Mouse (Mus musculus) limb, embryonic 15.5 days (tissue): Measurements from ENCODE around the gene Pmp22. TPM values are rescaled to one million over a fixed set of nuclear protein-coding genes. Genes with fewer than 3 reads are reported as not detected.

Source experiments
- ATAC-seq: fragments of 200-750 bp; cut with Nextera tagmentation; 2 replicates; pipeline ENCODE4 v1.8.0; 2017; ENCODE audit warnings: low read depth, moderate TSS enrichment; ENCODE audit not compliant: insufficient number of reproducible peaks, low FRiP score, low TSS enrichment
- H3K27ac ChIP-seq: fragments of 300-500 bp; sonication (generic); 2 replicates; pipeline ENCODE4 v1.5.1; 2015; ENCODE audit warnings: moderate library complexity, mild to moderate bottlenecking, inconsistent platforms
- H3K27me3 ChIP-seq: fragments of 300-500 bp; sonication (generic); 2 replicates; pipeline ENCODE4 v1.6.1; 2015; ENCODE audit warnings: inconsistent platforms
- H3K36me3 ChIP-seq: fragments of 300-500 bp; sonication (generic); 2 replicates; pipeline ENCODE4 v1.6.1; 2015; ENCODE audit warnings: inconsistent platforms
- H3K4me1 ChIP-seq: fragments of 300-500 bp; sonication (generic); 2 replicates; pipeline ENCODE4 v1.6.1; 2015; ENCODE audit warnings: inconsistent platforms
- H3K4me2 ChIP-seq: fragments of 300-500 bp; sonication (generic); 2 replicates; pipeline ENCODE4 v1.6.1; 2015; ENCODE audit warnings: mild to moderate bottlenecking, inconsistent platforms
- H3K4me3 ChIP-seq: fragments of 300-500 bp; sonication (generic); 2 replicates; pipeline ENCODE4 v1.5.1; 2015; ENCODE audit warnings: mild to moderate bottlenecking, inconsistent platforms
- H3K9ac ChIP-seq: fragments of 300-500 bp; sonication (generic); 2 replicates; pipeline ENCODE4 v1.6.1; 2015; ENCODE audit warnings: inconsistent platforms
- H3K9me3 ChIP-seq: fragments of 300-500 bp; sonication (generic); 2 replicates; pipeline ENCODE4 v1.6.1; 2016; ENCODE audit warnings: inconsistent platforms
- WGBS: fragments of 180-500 bp; shearing (Covaris S2); methylation state at CpG from one replicate; pipeline ENCODE4 v1.1.7; 2015; 5-methylcytosine and 5-hydroxymethylcytosine counted together
- polyA plus RNA-seq: library from polyadenylated mRNA; unstranded; fragments of >200 nt; fragmentation: Nextera tagmentation; extraction: Ambion mirVana; gene quantifications from 2 replicates; pipeline ENCODE4 v1.2.1, GENCODE M21; 2015

Pmp22 gene
- polyA plus RNA-seq, 1 experiment from 2014 or later, result 307 TPM

DNA sequence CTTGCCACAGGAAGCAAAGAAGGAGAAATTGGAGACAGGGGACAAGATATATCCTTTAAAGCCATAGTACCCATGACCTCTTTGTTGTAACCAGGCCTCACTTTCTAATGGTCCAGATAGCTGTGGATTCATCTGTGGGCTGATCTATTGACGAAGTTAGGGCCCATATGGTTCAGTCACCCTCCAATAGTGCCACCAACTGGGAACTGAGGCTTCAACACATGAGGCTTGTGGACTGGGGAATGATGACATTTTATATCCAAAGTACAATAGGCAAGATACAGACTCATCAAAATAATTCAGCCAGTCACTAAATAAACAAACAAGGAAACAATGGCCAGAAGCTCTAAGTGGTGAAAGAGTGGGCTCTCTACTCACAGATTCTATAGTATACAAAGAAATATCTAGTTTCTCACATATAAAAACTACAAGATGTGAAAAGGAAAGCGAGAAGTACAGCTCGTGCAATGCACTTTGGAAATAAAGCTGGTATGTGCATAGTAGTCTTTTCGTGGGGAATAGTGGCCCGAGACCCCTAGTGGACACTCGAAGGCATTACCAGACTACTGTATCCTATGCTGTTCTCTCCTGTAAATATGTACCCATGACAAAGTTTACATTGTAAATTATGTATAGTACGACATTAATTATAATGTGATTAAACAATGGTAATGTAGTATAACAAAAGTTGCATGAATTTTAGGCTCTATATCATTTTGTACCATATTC is 36.1 kb downstream of the Pmp22 start:
- no peak overlapping the region for H3K4me3 ChIP-seq
- no peak overlapping the region for H3K9ac ChIP-seq
- H3K9me3 ChIP-seq, result no peaks in the 10 kb centered on the region
- no peak overlapping the region for H3K4me2 ChIP-seq
- H3K4me1 ChIP-seq, result peaks cover 9% of the 10 kb centered on the region; the same call in 1 of the 2 replicates
- peaks cover 10% of the 10 kb centered on the region for H3K36me3 ChIP-seq
- 44% methylated on average over 7 of the region's 7 CpGs for WGBS
- H3K27me3 ChIP-seq, result no peaks in the 10 kb centered on the region
- no peak overlapping the region for H3K27ac ChIP-seq
- no peak for ATAC-seq

GRCm38 (mm10) chr11:63167826-63168225 is 39.0 kb downstream of the Pmp22 start:
- H3K36me3 ChIP-seq, result no peaks in the 10 kb centered on the region
- H3K9ac ChIP-seq, result no peak overlapping the region
- no peaks in the 10 kb centered on the region for H3K27me3 ChIP-seq
- 71% methylated on average over 4 of the region's 4 CpGs for WGBS
- H3K27ac ChIP-seq, result no peak overlapping the region
- ATAC-seq, result no peak
- H3K4me3 ChIP-seq, result no peak overlapping the region
- no peak overlapping the region for H3K4me2 ChIP-seq
- H3K9me3 ChIP-seq, result no peaks in the 10 kb centered on the region
- H3K4me1 ChIP-seq, result peaks cover 9% of the 10 kb centered on the region; the same call in 1 of the 2 replicates

- no peaks in the 10 kb centered on the region for H3K36me3 ChIP-seq
- H3K4me3 ChIP-seq, result no peak overlapping the region
- H3K27ac ChIP-seq, result 0 out of 2 replicates have a peak overlapping the region, but pooled peaks have one; percentile 27
- no peak overlapping the region for H3K9ac ChIP-seq
- WGBS, result 20% methylated on average over 9 of the region's 9 CpGs
- H3K4me2 ChIP-seq, result no peak overlapping the region
- ATAC-seq, result no peak
- H3K27me3 ChIP-seq, result no peaks in the 10 kb centered on the region
- H3K9me3 ChIP-seq, result no peaks in the 10 kb centered on the region
- peaks cover 9% of the 10 kb centered on the region; the same call in 1 of the 2 replicates for H3K4me1 ChIP-seq
These were observed 39.9 kb downstream of the Pmp22 start for GRCm38 (mm10) chr11:63168551-63169258.

DNA sequence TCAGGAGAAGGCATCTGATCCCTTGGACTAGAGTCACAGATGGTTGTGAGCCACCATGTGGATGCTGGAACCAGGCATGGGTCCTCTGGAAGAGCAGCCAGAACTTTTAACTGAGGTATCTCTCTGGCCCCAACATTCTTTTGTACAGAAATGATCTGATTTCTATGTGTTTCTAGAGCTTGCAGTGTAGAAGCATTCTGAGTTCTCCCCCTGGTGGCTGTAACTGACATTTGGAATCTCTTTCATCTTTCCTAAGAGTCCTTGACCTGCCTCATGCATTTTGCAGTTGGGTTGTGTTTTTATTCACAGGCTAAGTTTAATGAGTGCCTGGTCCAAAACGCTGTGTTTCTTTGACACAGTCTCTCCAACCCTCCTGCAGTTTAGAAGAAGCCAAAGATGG is 43.2 kb downstream of the Pmp22 start:
- H3K27me3 ChIP-seq, result no peaks in the 10 kb centered on the region
- 29% methylated on average over 1 of the region's 1 CpGs for WGBS
- ATAC-seq, result no peak
- H3K9ac ChIP-seq, result no peak overlapping the region
- no peak overlapping the region for H3K4me2 ChIP-seq
- H3K36me3 ChIP-seq, result no peaks in the 10 kb centered on the region
- no peak overlapping the region for H3K4me3 ChIP-seq
- no peaks in the 10 kb centered on the region for H3K9me3 ChIP-seq
- peaks cover 9% of the 10 kb centered on the region; the same call in 1 of the 2 replicates for H3K4me1 ChIP-seq
- H3K27ac ChIP-seq, result no peak overlapping the region

DNA sequence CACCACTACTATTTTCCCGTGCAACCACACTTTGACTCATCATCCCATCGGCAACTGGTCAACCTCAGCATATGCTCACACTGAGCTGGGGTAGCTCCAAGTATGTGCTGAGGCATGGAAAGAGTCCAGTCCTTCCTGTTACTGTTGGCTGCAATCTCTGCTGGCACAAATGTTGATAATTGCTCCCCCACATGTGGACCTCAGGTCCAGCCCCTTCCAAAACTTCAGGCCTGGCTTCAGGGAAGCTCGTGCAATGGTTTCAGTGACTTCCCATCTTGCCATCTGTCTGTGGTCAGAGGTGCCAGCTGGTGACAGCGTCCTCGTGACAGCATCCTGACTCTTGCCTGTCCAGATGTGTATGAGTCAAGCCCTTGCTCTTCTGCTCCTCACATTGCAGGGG is 44.8 kb downstream of the Pmp22 start:
- H3K4me2 ChIP-seq, result no peak overlapping the region
- H3K27ac ChIP-seq, result no peak overlapping the region
- H3K9me3 ChIP-seq, result no peaks in the 10 kb centered on the region
- no peaks in the 10 kb centered on the region for H3K36me3 ChIP-seq
- no peak overlapping the region for H3K4me3 ChIP-seq
- 68% methylated on average over 5 of the region's 5 CpGs for WGBS
- ATAC-seq, result no peak
- H3K4me1 ChIP-seq, result peaks cover 7% of the 10 kb centered on the region; the same call in 1 of the 2 replicates
- H3K9ac ChIP-seq, result no peak overlapping the region
- H3K27me3 ChIP-seq, result no peaks in the 10 kb centered on the region

DNA sequence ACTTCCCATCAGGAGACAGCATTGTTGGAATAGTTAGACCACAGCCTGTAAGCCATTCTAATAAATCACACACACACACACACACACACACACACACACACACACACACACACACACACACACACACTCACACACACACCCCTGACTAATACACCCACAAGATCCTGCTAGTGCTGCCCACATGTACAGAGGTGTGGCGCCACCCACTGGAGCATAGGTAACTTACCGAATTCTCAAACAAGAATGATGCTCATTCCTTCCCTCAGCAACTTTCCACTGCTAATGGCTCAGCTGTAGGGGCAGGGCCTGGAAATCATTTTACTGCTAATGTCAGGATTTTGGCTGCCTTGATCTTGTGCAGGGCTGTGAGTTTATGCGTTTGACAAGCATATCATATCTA is 46.5 kb downstream of the Pmp22 start:
- H3K4me3 ChIP-seq, result no peak overlapping the region
- no peaks in the 10 kb centered on the region for H3K4me1 ChIP-seq
- 33% methylated on average over 3 of the region's 3 CpGs for WGBS
- no peaks in the 10 kb centered on the region for H3K9me3 ChIP-seq
- H3K36me3 ChIP-seq, result no peaks in the 10 kb centered on the region
- ATAC-seq, result no peak
- no peak overlapping the region for H3K9ac ChIP-seq
- H3K4me2 ChIP-seq, result no peak overlapping the region
- no peaks in the 10 kb centered on the region for H3K27me3 ChIP-seq
- H3K27ac ChIP-seq, result no peak overlapping the region

DNA sequence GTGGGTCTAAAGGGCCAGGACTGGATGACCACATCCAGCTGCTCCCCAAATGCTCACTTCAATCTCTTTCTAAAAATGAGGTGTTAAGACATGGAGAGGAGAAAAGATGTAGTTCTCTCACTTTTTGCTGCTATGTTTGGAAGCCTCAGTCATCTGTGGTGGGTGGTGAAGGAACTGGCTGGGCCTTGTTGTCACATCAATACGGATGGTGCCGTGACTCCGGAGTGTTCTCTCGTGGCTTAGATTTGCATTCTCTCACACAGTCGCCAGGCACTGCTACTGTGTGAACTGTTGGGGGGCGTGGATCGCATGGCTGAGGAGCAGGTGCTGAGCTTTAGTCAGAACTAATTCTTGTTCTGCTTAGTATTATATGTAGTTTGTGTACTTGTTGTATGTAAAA is 47.6 kb downstream of the Pmp22 start:
- no peak overlapping the region for H3K9ac ChIP-seq
- H3K36me3 ChIP-seq, result no peaks in the 10 kb centered on the region
- H3K4me1 ChIP-seq, result no peaks in the 10 kb centered on the region
- WGBS, result 74% methylated on average over 7 of the region's 7 CpGs
- H3K4me2 ChIP-seq, result no peak overlapping the region
- H3K9me3 ChIP-seq, result no peaks in the 10 kb centered on the region
- no peak for ATAC-seq
- H3K27me3 ChIP-seq, result no peaks in the 10 kb centered on the region
- no peak overlapping the region for H3K4me3 ChIP-seq
- H3K27ac ChIP-seq, result no peak overlapping the region

- ATAC-seq, result no peak
- Histone ChIP-seq H3K36me3 (no peaks in the 10 kb centered on the region), H3K9ac (no peak overlapping the region), H3K4me3 (no peak overlapping the region), H3K4me2 (no peak overlapping the region), H3K4me1 (no peaks in the 10 kb centered on the region; the same call in 1 of the 2 replicates), H3K27me3 (no peaks in the 10 kb centered on the region), H3K9me3 (no peaks in the 10 kb centered on the region), H3K27ac (no peak overlapping the region)
- WGBS, result 61% methylated on average over 7 of the region's 7 CpGs
These were observed 51.7 kb downstream of the Pmp22 start for GRCm38 (mm10) chr11:63180262-63181101.

GRCm38 (mm10) chr11:63188803-63189202 is 60.0 kb downstream of the Pmp22 start:
- Histone ChIP-seq H3K36me3 (no peaks in the 10 kb centered on the region), H3K27ac (no peak overlapping the region), H3K4me1 (no peaks in the 10 kb centered on the region), H3K27me3 (no peaks in the 10 kb centered on the region), H3K4me2 (no peak overlapping the region), H3K9me3 (no peaks in the 10 kb centered on the region), H3K9ac (no peak overlapping the region), H3K4me3 (no peak overlapping the region)
- no peak for ATAC-seq
- WGBS, result 80% methylated on average over 7 of the region's 7 CpGs

DNA sequence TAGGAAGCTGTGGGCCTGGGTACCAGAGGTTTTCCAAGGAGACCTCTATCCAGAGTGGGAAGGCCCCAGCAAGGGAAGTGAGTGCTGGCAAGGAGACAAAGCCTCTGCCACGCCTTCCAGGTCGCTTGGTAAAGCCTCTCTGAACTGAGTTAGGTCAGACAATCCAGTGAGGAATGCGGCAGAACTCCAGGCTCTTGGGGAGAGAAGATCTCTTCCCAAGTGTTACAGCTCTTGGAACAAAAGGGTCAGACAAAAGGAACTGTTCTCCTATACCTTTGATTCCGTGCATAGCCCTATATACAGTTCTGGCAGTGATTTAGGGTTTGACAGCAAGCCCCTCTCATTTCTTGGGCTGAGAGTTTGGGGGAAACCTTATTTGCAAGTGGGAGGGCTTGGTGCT is 69.3 kb downstream of the Pmp22 start:
- no peak overlapping the region for H3K9ac ChIP-seq
- 62% methylated on average over 4 of the region's 4 CpGs for WGBS
- no peaks in the 10 kb centered on the region for H3K4me1 ChIP-seq
- no peak overlapping the region for H3K4me2 ChIP-seq
- no peak overlapping the region for H3K27ac ChIP-seq
- ATAC-seq, result no peak
- 0 out of 2 replicates have a peak, but pooled peaks cover 3% of the 10 kb centered on the region for H3K9me3 ChIP-seq
- H3K36me3 ChIP-seq, result no peaks in the 10 kb centered on the region
- H3K4me3 ChIP-seq, result no peak overlapping the region
- H3K27me3 ChIP-seq, result no peaks in the 10 kb centered on the region

DNA sequence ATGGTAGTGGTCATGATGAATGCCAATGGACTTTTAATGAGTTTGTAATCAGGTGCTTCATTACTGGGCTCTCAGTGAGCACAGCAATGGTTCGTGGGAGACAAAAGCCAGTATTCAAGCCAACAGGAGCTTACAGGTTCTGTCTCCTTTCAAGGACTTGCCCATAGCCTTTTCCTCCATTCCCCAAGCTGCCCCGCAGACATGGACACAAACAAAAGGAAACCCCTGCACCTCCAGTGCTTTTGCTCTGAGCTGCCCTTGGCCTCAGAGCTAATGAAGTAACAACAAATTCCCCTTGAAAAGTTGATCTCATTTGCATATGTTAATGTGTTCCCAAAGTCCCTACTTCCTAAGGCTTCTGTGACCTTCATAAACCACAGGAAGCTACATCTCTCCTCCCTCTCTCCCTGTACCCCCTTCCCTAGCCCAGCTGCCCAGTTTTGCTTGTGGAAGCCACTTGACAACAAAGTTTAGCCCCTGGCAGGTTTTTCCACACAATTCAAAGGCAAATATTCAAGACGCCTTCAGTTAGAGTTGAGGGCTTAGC is 73.3 kb downstream of the Pmp22 start:
- H3K9ac ChIP-seq, result no peak overlapping the region
- 0 out of 2 replicates have a peak, but pooled peaks cover 3% of the 10 kb centered on the region for H3K9me3 ChIP-seq
- no peak overlapping the region for H3K4me2 ChIP-seq
- no peaks in the 10 kb centered on the region for H3K4me1 ChIP-seq
- no peak for ATAC-seq
- no peak overlapping the region for H3K27ac ChIP-seq
- no peaks in the 10 kb centered on the region for H3K36me3 ChIP-seq
- 78% methylated on average over 3 of the region's 3 CpGs for WGBS
- no peak overlapping the region for H3K4me3 ChIP-seq
- no peaks in the 10 kb centered on the region for H3K27me3 ChIP-seq
